Mouse (Mus musculus): ENCODE data around the gene Lamtor1.
"Not testable (repeated sequence)": the region's sequence is repeated elsewhere in the genome, so short reads cannot be mapped to it uniquely, and the experiment has no call there.

Lamtor1 gene

DNA sequence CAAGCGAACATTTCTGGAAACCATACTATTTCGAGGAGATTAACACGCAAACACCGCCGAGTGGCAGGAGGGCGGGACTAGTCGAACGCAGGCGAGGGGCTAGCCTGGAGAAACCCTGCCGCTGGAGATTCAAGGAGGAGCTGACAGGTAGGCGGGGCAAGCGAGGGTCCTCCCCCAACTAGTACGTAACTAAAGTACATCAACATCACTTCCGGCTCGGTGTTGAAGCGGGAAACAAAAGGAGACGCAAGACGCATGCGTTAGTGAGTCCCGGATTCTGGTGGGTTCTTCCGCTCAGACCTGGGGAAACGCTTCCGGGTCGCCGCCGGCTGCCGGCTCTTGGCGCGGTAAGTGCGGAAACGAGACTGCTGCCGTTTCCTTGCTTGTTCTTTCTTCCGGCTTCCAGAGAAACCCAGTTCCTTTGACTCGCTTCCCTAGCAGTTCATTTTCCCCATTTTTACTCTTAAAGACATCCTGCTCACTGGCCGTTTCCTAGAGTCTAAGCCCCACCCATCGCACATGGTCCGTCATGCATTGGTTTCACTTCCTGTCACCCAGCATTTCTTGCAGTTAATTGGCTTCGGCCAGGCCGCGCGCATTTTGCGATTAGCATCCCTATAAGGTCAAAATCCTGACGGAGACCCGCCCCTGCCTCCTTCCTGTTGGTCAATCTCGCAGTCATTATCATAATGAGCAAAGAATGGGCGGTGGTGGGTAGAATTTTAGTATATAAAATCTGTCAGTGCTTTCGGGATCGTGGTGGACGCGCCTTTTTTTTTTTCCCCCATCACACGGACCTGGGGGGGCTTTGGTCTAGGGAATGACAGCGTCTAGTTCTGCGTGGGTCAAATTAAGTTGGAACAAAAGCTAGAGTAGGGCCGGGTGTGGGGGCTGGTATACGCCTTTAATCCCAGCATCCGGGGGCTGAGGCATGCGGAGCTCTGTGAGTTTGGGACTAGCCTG is 9.3 kb upstream of the Lamtor1 start:
- in situ Hi-C loops (cut with MboI; ENCODE audit: low sequenced_read_pairs) = no loop called here

DNA sequence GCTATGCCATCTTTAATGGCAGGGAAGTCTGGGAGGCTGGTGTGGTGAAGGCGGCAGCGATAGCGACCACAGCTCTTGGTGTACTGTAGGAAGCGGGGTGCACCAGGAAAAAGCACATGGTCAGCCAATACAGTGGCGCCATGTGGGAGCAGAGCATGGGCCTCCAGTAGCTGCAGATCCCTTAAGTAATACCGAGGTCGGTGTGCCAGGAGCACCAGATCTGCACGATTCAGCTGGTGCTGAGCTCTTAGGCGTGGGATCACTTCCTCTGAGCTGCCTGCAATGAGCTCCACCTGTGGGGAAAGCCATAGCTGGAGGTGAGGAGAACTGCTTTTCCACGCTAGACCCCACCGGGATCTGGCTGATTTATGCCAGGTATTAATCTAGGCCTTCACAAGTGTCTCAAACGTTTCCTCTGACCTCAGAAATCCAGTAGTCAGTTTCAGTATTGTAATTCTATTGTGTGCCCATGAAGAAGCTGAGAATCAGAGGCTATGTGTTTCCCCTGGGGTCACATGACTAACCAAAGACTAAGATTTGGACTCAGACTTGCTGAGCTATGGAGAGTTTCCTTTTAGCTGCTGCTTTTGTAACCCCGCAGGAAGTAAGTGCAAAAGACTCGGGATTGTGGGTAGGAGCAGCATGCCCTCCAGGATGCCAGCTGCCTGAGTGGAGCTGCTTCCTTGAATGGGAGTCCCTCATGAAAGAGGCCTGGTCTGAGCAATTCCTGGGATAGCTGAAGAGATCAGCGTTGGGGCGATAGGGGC is 5.2 kb upstream of the Lamtor1 start:
- in situ Hi-C loops (cut with MboI; ENCODE audit: low sequenced_read_pairs) = no loop called here

DNA sequence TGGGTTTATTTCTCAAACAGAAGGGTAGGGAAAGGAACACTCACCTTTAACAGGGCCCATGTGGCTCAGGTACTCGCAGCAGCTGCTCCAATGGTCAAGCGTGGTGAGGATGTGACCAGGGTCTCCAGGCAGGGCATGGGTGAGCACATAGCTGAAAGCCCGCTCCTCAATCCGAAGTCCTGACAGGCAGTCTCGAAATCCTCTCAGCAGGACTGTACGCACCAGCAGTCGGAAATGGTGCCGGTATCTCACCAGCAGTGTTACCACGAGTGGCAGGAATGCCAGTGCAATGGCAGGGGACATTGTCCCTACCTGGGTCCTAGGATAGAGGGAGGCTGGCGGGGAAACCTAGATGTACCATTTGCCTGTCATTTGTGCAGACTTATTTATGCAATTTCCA is 3.7 kb upstream of the Lamtor1 start:
- in situ Hi-C loops (cut with MboI; ENCODE audit: low sequenced_read_pairs) = no loop called here

DNA sequence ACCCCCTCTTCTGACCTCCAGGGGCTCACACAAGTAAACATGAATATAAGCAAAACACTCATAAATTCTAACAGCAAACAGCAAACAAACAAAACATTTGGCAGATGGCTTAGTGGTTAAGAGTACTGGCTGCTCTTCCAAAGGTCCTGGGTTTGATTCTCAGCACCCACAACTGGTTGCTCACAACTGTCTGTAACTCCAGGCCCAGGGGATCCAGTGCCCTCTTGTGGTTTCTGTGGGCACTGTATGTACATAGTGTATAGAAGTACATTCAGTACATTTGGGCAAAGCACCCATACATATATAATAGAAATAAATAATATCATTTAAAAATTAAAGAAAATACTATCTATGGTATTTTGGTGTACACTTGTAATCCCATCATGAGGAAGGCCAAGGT is 2.9 kb upstream of the Lamtor1 start:
- in situ Hi-C loops (cut with MboI; ENCODE audit: low sequenced_read_pairs) = no loop called here

DNA sequence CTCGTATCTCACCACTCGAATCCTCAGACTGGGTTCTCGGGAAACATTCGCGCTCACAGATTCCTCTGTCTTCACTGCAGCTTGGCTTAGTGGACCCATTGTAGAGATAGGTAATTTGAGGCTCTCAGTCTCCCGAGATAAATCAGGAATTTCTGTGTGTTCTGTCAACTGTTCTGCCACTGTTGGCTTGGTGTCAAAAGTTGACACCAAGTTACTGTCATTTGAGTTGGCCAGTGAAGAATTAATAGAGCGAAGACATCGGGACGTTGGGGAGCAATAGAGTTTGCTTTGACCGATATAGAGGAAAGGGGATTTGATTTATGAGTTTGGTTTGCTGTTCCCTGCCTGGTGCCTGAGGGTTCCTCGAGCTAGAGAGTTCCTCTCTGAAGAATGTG is 580 bp downstream of the Lamtor1 start, which contains the start of gene Tomt:
Tomt (minus strand) TSS at position 73 of the 395 bp plus-strand sequence.
- in situ Hi-C loops (cut with MboI; ENCODE audit: low sequenced_read_pairs) = no loop called here

DNA sequence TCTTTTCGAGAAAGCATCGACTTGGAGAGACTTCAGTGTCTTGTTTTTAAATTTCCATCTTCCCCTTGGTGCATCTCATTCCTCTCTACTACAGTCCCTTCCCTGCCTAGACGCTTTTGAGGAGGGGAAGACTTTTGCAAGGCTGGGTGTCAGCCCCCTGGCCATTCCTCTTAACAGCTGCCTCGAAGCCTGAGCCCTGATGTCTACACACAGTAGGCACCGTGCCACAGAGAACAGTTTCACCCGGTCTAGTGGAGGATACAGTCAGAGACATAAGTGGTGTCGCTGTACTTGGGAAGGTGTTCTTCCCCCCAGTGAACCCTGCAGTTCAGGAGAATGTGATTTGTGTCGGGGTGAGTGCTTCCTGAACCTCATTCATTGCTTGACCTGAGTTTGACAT is 992 bp downstream of the Lamtor1 start:
- in situ Hi-C loops (cut with MboI; ENCODE audit: low sequenced_read_pairs) = no loop called here

DNA sequence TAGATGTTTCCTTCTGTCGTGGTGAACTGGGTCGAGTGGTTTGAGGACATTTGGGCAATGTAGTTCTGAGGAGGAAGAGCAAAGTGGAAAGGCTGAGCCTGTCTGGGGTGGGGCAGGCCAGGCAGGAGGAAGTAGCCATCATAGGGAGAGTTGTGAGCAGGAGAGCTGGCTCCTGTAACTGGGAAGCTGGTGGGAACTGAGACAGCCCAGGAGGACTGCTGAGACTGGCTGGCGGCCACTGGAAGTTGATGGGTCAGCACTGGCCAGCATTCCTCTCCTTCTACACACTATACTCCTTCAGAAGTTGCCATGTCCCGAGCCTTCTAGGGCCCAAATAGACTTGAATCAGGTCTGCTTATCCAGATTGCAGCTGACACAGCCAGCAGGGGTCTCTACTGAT is 2.7 kb downstream of the Lamtor1 start:
- in situ Hi-C loops (cut with MboI; ENCODE audit: low sequenced_read_pairs) = no loop called here

DNA sequence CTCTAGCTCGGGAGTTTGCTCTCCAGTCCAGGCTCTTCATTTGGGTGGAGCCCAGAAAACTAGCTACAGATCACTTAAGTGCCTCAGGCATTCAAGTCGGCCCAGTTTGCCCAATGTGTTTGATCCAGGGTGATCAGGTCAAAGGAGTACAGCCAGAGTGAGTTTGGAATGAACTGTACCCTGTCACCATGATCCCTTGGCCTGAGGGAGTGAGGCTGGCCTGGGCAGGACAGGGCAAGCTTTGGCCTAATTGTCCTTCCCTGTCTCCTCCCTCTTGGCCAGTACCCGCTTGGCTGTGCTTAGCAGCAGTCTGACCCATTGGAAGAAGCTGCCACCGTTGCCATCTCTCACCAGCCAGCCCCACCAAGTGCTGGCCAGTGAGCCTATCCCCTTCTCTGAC is 4.4 kb downstream of the Lamtor1 start:
- in situ Hi-C loops (cut with MboI; ENCODE audit: low sequenced_read_pairs) = no loop called here

DNA sequence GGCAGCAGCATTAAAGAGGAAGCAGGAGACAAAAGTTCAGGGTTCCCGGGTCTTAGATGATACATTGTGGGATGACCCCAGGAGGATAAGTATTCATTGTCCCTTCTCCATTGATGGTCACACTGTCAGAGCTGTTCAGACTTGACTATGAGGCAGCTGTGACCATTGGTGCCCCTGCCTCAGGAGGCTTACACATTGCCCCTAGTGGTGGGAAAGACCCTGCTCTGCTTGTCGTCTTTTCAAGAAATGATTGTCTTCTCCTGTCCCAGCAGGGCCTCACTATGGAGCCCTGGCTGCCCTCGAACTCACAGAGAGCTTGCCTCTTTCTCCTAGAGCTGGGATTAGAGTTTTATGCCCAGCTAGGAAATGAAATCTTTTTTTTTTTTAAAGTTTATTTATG is 6.3 kb downstream of the Lamtor1 start:
- in situ Hi-C loops (cut with MboI; ENCODE audit: low sequenced_read_pairs) = no loop called here

DNA sequence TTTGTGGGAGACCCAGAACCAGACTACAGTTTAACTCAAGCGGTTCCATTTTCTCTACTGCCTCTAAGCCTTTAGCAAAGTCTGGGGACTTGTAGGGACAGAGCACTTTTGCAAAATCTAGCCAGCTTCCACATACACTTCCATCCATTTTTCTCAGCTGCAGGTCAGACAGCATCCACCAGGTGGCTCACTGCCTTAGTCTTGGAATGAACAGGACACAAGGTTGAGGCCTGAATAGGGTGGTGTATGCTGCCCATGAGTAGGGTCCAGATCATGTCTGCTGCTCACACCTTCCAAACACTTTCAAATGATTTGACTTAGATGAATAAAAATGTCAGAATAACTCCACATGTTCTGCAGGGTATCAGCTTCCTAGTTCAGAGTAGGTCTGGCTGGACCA is 12.4 kb downstream of the Lamtor1 start:
- in situ Hi-C loops (cut with MboI; ENCODE audit: low sequenced_read_pairs) = no loop called here

DNA sequence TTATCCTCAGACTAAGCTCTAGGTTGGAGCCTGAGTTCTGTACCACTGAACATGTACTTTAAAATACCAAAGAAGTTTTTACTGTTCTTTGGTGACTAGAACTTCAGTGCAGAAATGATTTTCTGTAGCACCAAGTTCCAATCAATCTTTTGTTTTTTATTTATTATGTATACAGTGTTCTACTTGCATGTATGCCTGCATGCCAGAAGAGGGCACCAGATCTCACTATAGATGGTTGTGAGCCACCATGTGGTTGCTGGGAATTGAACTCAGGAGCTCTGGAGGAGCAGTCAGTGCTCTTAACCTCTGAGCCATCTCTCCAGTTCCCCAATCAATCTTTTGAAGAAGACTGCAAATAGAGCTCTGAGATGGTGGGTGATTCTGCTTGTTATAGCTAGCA is 20.2 kb downstream of the Lamtor1 start:
- in situ Hi-C loops (cut with MboI; ENCODE audit: low sequenced_read_pairs) = not testable (repeated sequence)

DNA sequence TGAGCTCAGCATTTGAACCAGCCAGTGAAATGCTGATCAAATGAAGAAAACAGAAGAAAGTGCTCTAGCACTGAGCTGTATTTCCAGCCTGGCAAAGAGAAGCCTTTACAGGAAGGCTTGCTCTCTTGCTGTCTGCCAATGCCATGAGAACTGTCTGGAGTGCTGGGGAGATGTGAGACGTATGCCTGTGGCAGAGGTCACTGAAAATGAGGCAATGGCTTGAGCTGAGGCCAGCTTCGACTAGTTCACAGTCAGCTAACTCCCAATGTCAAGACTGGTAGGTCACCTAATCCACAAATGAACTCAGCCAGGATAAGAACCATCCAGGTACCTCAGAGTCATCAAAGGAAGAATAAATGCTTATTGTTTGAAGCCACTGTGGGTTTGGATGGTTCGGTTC is 22.4 kb downstream of the Lamtor1 start:
- in situ Hi-C loops (cut with MboI; ENCODE audit: low sequenced_read_pairs) = no loop called here

DNA sequence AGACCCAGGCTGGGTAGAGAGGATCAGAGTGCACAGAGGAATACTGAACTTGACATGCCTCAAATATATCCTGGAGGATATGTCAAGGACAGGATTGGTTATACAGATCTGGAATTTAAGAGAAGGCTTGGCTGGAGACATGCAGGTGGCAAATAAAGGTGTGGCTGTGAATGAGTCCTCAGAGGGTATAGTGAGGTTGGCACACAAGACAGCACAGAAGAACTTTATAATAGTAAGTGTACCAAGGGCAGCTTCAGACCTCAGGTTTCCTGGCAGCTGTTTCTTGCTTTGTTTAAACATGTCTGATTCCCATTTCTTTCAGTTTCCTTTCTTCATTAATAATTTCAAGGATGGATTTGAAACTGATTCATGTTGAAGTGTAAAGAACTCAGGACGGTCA is 26.8 kb downstream of the Lamtor1 start:
- in situ Hi-C loops (cut with MboI; ENCODE audit: low sequenced_read_pairs) = no loop called here

DNA sequence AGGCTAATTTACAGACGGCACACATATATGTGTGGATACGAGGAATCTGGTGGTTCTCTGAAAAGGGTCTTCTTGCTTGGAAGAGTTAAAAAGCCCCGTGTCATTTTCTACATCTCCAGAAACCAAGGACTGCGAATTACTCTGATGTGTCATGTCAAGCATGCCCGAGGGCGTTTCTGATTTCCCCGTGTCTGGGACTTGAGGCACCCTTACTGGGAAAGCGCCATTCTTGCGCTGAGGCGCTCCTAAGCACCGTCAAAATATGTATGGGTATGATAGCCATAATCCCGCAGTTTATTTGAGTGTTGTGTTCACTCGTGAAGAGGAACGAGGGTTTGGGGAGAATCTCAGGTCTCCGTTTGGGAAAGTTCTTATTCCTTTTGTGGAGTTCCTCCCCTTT is 27.6 kb downstream of the Lamtor1 start:
- in situ Hi-C loops (cut with MboI; ENCODE audit: low sequenced_read_pairs) = no loop called here

DNA sequence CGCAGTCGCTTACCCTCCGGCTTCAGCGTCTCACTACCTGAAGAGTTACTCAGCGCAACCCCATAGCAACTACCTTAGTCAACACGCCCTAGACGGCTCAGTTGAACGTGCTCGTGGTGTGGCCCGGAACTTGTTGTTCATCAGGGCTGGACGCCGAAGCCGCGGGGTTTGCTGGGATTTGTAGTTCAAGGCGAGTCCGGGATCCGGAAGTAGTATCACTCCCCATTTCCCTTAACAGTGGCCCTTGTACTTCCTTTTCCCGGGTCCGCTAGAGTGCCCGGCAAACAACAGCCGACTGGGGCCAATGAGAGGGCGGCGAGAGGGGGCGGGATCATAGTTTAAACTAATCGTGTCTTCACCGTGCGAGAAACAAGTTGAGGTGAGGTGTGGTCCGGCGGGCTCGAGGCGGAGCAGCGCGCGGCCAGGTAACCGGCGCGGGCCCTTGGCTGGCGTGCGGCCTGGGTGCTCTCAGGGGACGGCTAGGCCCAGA is 28.1 kb downstream of the Lamtor1 start, which contains the start of the genes Lrrc51 and Numa1:
Lrrc51 (minus strand) TSS at position 145 of the 490 bp plus-strand sequence.
Numa1 (plus strand) TSS at position 361 of the 490 bp plus-strand sequence.
- in situ Hi-C loops (cut with MboI; ENCODE audit: low sequenced_read_pairs) = no loop called here

DNA sequence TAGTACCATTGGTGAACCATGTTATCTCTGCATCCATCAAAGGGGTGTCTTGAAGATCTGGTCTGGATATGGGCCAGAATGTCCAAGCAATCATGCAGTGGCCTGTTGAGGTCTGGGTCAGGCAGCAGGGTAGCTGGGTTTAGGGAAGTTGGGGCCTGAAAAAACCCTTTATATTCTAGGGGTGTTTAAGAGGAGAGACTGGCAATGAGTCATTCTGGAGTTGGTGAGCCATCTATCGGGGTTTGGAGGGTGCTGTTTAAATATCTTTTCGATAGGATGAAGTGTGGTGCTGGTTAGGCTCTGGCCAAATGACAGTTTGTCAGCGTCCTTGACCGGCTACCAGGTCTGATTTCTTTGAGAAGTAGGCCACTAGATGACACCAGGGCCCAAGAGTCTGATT is 30.3 kb downstream of the Lamtor1 start:
- in situ Hi-C loops (cut with MboI; ENCODE audit: low sequenced_read_pairs) = no loop called here

DNA sequence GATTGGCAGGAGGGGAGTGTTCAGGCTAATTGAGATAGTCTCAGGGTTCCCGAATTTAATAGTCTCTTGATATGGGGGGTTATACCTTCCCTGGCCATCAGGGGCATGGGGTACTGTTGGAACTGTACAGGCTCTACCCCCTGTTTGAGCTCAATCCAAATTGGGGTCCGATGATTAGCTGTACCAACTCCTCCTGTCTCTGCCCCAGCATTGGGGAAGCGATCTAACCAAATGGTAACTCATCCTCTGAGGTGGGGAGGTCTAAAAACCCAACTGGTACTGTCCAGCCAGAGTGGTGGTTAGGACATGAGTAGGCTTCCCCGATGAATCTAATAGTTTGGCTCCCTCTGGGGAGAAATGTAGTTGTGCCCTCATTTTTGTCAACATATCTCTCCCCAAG is 31.3 kb downstream of the Lamtor1 start:
- in situ Hi-C loops (cut with MboI; ENCODE audit: low sequenced_read_pairs) = no loop called here

DNA sequence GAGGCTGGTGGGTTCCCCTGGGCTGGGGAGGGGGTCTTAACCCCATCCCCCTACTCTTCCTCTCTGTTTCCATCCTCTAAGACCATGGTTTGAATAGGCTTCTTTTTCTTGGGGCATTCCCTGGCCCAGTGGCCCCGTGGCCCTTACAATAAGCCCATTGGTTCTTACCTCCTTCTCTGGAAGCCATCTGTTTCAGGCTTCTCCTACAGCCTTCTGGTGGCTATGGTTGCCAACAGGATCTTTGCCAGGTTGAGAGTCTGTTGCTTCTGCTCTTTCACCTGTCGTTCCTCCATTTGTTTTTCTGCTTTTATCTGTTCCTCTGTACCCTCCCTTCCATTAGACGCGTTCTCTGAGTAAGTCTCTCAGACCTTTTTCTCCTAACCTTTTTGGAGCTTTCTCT is 31.9 kb downstream of the Lamtor1 start:
- in situ Hi-C loops (cut with MboI; ENCODE audit: low sequenced_read_pairs) = no loop called here

DNA sequence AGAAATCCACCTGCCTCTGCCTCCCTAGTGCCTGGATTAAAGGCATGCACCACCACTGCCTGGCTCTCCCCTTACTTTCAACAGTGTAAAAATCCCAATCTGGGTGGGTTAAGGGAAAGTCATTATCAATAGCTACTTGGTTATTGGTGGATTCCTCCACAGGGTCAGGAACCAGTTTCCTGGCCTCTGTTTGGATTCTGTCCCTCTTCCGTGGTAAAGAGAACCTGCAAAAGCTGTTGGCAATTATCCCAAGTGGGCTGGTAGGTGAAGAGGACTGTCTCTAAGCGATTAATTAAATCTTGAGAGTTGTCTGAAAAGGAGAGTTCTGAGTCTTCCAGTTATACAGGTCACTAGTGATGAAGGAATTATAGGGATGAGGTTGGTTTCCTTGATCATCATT is 32.6 kb downstream of the Lamtor1 start:
- in situ Hi-C loops (cut with MboI; ENCODE audit: low sequenced_read_pairs) = no loop called here

DNA sequence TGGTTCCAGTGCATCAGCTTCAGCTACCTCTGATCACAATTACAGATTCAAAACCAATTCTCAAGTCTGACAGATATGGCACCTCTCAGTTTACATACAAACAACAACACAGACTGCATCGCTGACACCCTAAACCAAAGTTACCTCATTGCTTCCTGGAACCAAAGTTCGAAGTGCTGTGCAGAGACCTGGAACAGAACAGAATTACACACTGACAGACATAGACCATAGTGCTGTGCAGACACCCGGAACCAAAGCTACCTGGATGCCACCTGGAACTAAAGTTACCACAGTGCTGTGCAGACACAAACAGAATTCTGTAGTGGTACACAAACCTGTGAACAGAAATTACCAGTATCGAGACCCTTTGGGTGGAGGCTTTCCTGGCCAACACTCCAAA is 34.1 kb downstream of the Lamtor1 start:
- in situ Hi-C loops (cut with MboI; ENCODE audit: low sequenced_read_pairs) = no loop called here

DNA sequence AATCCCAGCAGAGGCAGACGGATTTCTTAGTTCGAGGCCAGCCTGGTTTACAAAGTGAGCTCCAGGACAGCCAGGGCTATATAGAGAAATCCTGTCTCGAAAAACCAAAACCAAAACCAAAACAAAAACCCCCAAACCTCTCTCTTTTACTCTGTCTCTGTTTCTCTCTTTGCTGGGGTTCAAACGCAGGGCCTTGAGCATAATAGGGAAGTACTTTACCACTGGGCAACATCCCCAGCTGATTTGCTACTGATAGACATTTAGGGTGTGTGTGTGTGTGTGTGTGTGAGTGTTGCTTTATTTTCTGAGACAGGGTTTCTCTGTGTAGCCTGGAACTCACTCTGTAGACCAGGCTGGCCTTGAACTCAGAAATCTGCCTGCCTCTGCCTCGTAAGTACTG is 43.3 kb downstream of the Lamtor1 start:
- in situ Hi-C loops (cut with MboI; ENCODE audit: low sequenced_read_pairs) = not testable (repeated sequence)

DNA sequence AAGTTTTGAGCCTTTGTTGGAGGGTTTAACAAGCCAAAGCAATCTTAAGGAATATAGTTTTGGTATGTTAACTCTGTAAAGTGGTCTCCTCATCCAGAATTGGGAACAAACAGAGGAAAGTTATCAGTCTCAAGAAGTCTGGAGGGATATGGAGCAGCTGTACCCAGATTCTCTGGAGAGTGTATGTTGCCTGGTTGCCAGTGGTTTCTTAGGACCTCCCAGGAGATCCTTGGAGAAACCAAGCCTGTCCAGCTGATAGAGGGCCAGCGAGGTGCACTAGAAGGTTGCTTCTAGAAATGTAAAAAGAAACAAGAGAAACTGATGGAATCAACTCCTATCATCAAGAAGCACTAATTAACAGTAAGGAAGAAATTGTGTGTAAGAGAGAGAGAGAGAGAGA is 45.9 kb downstream of the Lamtor1 start:
- in situ Hi-C loops (cut with MboI; ENCODE audit: low sequenced_read_pairs) = no loop called here
